Mouse (Mus musculus): ENCODE data around the gene Wbp11. TPM values are rescaled to one million over a fixed set of nuclear protein-coding genes. Genes with fewer than 3 reads are reported as not detected.
A peak's percentile ranks its signal among the peaks of the same experiment; 100 is the strongest.

Wbp11 gene
- total and polyA plus RNA-seq, 3 experiments = 43.5 to 411 (median 294) TPM

DNA sequence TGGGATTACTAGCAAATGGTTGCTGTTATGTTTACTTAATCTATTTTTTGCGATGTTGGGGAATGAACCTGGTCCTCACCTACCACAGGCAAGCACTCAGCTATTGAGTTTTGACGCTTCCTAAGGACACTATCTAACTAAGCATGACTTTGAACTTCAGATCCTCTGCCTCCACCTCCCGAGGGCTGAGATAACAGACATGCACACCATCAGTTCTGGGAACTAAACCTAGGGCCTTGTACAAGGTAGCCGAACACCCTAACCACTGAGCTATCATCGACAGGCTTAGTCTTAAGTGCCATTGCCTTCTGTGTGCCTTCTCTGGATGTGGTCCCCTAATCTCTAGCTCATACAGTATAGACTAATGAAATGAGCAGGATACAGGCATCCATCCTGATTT is 37.3 kb upstream of the Wbp11 start:
- Histone ChIP-seq H3K4me1 (ENCODE audit: control insufficient read depth in 1 of 2, insufficient read depth in 2 of 2, low read length in 2 of 2) (no peaks in the 10 kb centered on the region), H3K9me3 (replicated peaks; ENCODE audit: insufficient read depth, low read length) (no peaks in the 10 kb centered on the region), H3K79me2 (ENCODE audit: control insufficient read depth, insufficient read depth, low read length, poor library complexity) (no peaks in the 10 kb centered on the region), H3K27me3 (ENCODE audit: control insufficient read depth in 1 of 2, insufficient read depth in 2 of 2, low read length in 2 of 2) (peaks cover 3% of the 10 kb centered on the region in 2 experiments; a peak in 3 of 4 replicates), H3K36me3 (ENCODE audit: control insufficient read depth in 1 of 2, insufficient read depth in 2 of 2, low read length in 2 of 2) (no peaks in the 10 kb centered on the region), H3K4me3 (ENCODE audit: control insufficient read depth in 1 of 2, insufficient read depth in 1 of 2, low read depth in 2 of 2, low read length in 2 of 2) (no peak overlapping the region), H3K9ac (ENCODE audit: control insufficient read depth, low read depth, low read length, poor library complexity, severe bottlenecking) (no peak overlapping the region), H3K27ac (ENCODE audit: control insufficient read depth, low read depth, low read length) (no peak overlapping the region)
- TF ChIP-seq ZMIZ1 (IDR thresholded peaks at IDR 0.05; ENCODE audit: low read depth, low read length) = no peak
- no peak for TF ChIP-seq ZKSCAN1 (IDR thresholded peaks at IDR 0.05; ENCODE audit: low read depth, low read length)
- TF ChIP-seq MXI1 (IDR thresholded peaks at IDR 0.05; ENCODE audit: low read depth, low read length) = no peak
- no peak for TF ChIP-seq EP300 (IDR thresholded peaks at IDR 0.05; ENCODE audit: low read depth in 1 of 2, low read length in 2 of 2)
- TF ChIP-seq TBP (IDR thresholded peaks at IDR 0.05; ENCODE audit: low read depth, low read length) = no peak
- no peak for TF ChIP-seq GATA1 (IDR thresholded peaks at IDR 0.05; ENCODE audit: low read depth, low read length)
- TF ChIP-seq ETS1 (IDR thresholded peaks at IDR 0.05; ENCODE audit: low read depth, low read length) = no peak
- TF ChIP-seq ELF1 (IDR thresholded peaks at IDR 0.05; ENCODE audit: low read depth, low read length) = no peak
- TF ChIP-seq MEF2A (IDR thresholded peaks at IDR 0.05; ENCODE audit: extremely low read depth, insufficient replicate concordance, low read depth, low read length, poor library complexity, severe bottlenecking) = no peak
- no peak for TF ChIP-seq JUND (IDR thresholded peaks at IDR 0.05; ENCODE audit: low read depth, low read length)
- no peak for TF ChIP-seq SIN3A (IDR thresholded peaks at IDR 0.05; ENCODE audit: low read length)
- no peak for DNase-seq (ENCODE audit: low read depth, low spot score)

GRCm38 (mm10) chr6:136861020-136861419 is 33.0 kb upstream of the Wbp11 start:
- Histone ChIP-seq H3K27me3 (ENCODE audit: control insufficient read depth in 1 of 2, insufficient read depth in 2 of 2, low read length in 2 of 2) (peaks cover 3% of the 10 kb centered on the region in 2 experiments; a peak in 3 of 4 replicates), H3K4me3 (ENCODE audit: control insufficient read depth in 1 of 2, insufficient read depth in 1 of 2, low read depth in 2 of 2, low read length in 2 of 2) (no peak overlapping the region), H3K9me3 (replicated peaks; ENCODE audit: insufficient read depth, low read length) (no peaks in the 10 kb centered on the region), H3K79me2 (ENCODE audit: control insufficient read depth, insufficient read depth, low read length, poor library complexity) (no peaks in the 10 kb centered on the region), H3K27ac (ENCODE audit: control insufficient read depth, low read depth, low read length) (no peak overlapping the region), H3K36me3 (ENCODE audit: control insufficient read depth in 1 of 2, insufficient read depth in 2 of 2, low read length in 2 of 2) (peaks cover 0 to 4% of the 10 kb centered on the region in 2 experiments; a peak in 1 of 4 replicates), H3K9ac (ENCODE audit: control insufficient read depth, low read depth, low read length, poor library complexity, severe bottlenecking) (no peak overlapping the region), H3K4me1 (ENCODE audit: control insufficient read depth in 1 of 2, insufficient read depth in 2 of 2, low read length in 2 of 2) (peaks cover 0 to 10% of the 10 kb centered on the region in 2 experiments; a peak in 3 of 4 replicates)
- DNase-seq (ENCODE audit: low read depth, low spot score) = peak; percentile 66
- TF ChIP-seq CTCF (IDR thresholded peaks at IDR 0.05 in 2 of 3, conservative IDR thresholded peaks at IDR 0.05 in 1 of 3; ENCODE audit: control insufficient read depth in 1 of 3, insufficient read depth in 1 of 3, low read depth in 2 of 3, low read length in 3 of 3, poor library complexity in 1 of 3, severe bottlenecking in 1 of 3) (peak; percentile 23 to 81 (median 65); a peak in 5 of 6 replicates), SMC3 (IDR thresholded peaks at IDR 0.05; ENCODE audit: low read depth, low read length) (peak; percentile 91), UBTF (IDR thresholded peaks at IDR 0.05; ENCODE audit: borderline replicate concordance, insufficient read depth, low read depth, low read length) (no peak), GATA1 (IDR thresholded peaks at IDR 0.05; ENCODE audit: low read depth, low read length) (no peak), MEF2A (IDR thresholded peaks at IDR 0.05; ENCODE audit: extremely low read depth, insufficient replicate concordance, low read depth, low read length, poor library complexity, severe bottlenecking) (no peak), GABPA (IDR thresholded peaks at IDR 0.05; ENCODE audit: low read depth, low read length) (no peak), TCF12 (IDR thresholded peaks at IDR 0.05; ENCODE audit: low read depth, low read length) (no peak), JUND (IDR thresholded peaks at IDR 0.05; ENCODE audit: low read depth, low read length) (no peak), ZNF384 (IDR thresholded peaks at IDR 0.05; ENCODE audit: low read depth, low read length) (peak; percentile 29; the same call in 1 of the 2 replicates), ZC3H11A (IDR thresholded peaks at IDR 0.05; ENCODE audit: low read depth, low read length) (peak; percentile 95), POLR2AphosphoS2 (IDR thresholded peaks at IDR 0.05; ENCODE audit: low read length) (no peak), HCFC1 (IDR thresholded peaks at IDR 0.05; ENCODE audit: low read depth, low read length) (no peak), RAD21 (IDR thresholded peaks at IDR 0.05; ENCODE audit: low read depth, low read length) (peak; percentile 87), ZMIZ1 (IDR thresholded peaks at IDR 0.05; ENCODE audit: low read depth, low read length) (no peak), BHLHE40 (IDR thresholded peaks at IDR 0.05; ENCODE audit: borderline replicate concordance, low read depth, low read length) (0 out of 2 replicates have a peak, but pooled peaks have one; percentile 22), EP300 (IDR thresholded peaks at IDR 0.05; ENCODE audit: low read depth in 1 of 2, low read length in 2 of 2) (no peak), NRF1 (IDR thresholded peaks at IDR 0.05; ENCODE audit: insufficient read depth, low read depth, low read length, poor library complexity, severe bottlenecking) (no peak), TBP (IDR thresholded peaks at IDR 0.05; ENCODE audit: low read depth, low read length) (no peak), CHD1 (IDR thresholded peaks at IDR 0.05; ENCODE audit: low read depth, low read length) (no peak), MXI1 (IDR thresholded peaks at IDR 0.05; ENCODE audit: low read depth, low read length) (no peak)

Data from MEL (cell line).